Mouse (Mus musculus) CH12.LX (cell line): ENCODE measurements around the gene Samd13. TPM values are rescaled to one million over a fixed set of nuclear protein-coding genes. Genes with fewer than 3 reads are reported as not detected.

ENCODE experiments used
- DNase-seq: peaks from one replicate; pipeline ENCODE4 v3.0.0-alpha.2; 2013; ENCODE audit errors: extremely low read depth
- H3K27ac ChIP-seq: 2 replicates; pipeline ENCODE4 v1.5.1; 2012; ENCODE audit warnings: low read depth, mild to moderate bottlenecking, control low read depth, moderate library complexity; ENCODE audit not compliant: insufficient read depth
- H3K27me3 ChIP-seq: replicated peaks from 2 replicates; pipeline ENCODE3; 2012; ENCODE audit warnings: inconsistent platforms
- H3K36me3 ChIP-seq, 2 experiments: replicated peaks in 1 of 2; 2 replicates each; pipeline versions ENCODE3 to v1.6.1; 2012; ENCODE audit warnings: inconsistent platforms in 1 of 2, low read length in 1 of 2, mild to moderate bottlenecking in 1 of 2, mixed read lengths in 1 of 2, moderate library complexity in 1 of 2; ENCODE audit not compliant: control insufficient read depth in 1 of 2, insufficient read depth in 1 of 2
- H3K4me1 ChIP-seq, 2 experiments: 2 replicates each; pipeline ENCODE4 v1.6.1; 2012; ENCODE audit warnings: inconsistent platforms in 1 of 2, moderate library complexity in 1 of 2; ENCODE audit not compliant: insufficient read depth in 2 of 2, control insufficient read depth in 1 of 2
- H3K4me2 ChIP-seq: 2 replicates; pipeline ENCODE4 v1.6.1; 2012; ENCODE audit warnings: low read depth, mild to moderate bottlenecking, control low read depth; ENCODE audit not compliant: poor library complexity, insufficient read depth, severe bottlenecking
- H3K4me3 ChIP-seq, 3 experiments: fragments of 150-350 bp in 1 of 3; sonication (generic) in 1 of 3; replicated peaks in 1 of 3; 2 replicates each; pipeline versions ENCODE3 to v1.5.1; 2011 to 2012; ENCODE audit warnings: low read depth in 2 of 3, low read length in 2 of 3, mild to moderate bottlenecking in 2 of 3, moderate library complexity in 2 of 3, control low read depth in 1 of 3, improper control_type of control experiment in 1 of 3, inconsistent platforms in 1 of 3, mixed read lengths in 1 of 3; ENCODE audit not compliant: poor library complexity in 1 of 3
- H3K79me2 ChIP-seq: replicated peaks from 2 replicates; pipeline ENCODE4 v1.6.1; 2012; ENCODE audit warnings: mild to moderate bottlenecking, moderate library complexity; ENCODE audit not compliant: control insufficient read depth, poor library complexity, insufficient read depth, severe bottlenecking; ENCODE audit errors: extremely low read depth
- H3K9ac ChIP-seq: 2 replicates; pipeline ENCODE4 v1.6.1; 2012; ENCODE audit warnings: low read depth, mild to moderate bottlenecking, control low read depth, moderate library complexity; ENCODE audit not compliant: insufficient read depth
- H3K9me3 ChIP-seq: replicated peaks from 2 replicates; pipeline ENCODE3; 2012; ENCODE audit warnings: low read length, inconsistent platforms, mixed read lengths
- BHLHE40 ChIP-seq: IDR thresholded peaks from 2 replicates; pipeline ENCODE4 v1.6.1; 2011; ENCODE audit warnings: mild to moderate bottlenecking, low read depth, low read length, improper control_type of control experiment
- CHD1 ChIP-seq: IDR thresholded peaks from 2 replicates; pipeline ENCODE4 v1.6.1; 2012; ENCODE audit warnings: low read depth, low read length, improper control_type of control experiment, inconsistent platforms
- CTCF ChIP-seq, 2 experiments: IDR thresholded peaks in 1 of 2; conservative IDR thresholded peaks in 1 of 2; 2 replicates each; pipeline ENCODE4 v1.5.1; 2011 to 2012; ENCODE audit warnings: low read depth in 2 of 2, low read length in 2 of 2, improper control_type of control experiment in 1 of 2, inconsistent platforms in 1 of 2, mild to moderate bottlenecking in 1 of 2, moderate library complexity in 1 of 2
- ELF1 ChIP-seq: IDR thresholded peaks from 2 replicates; pipeline ENCODE4 v1.6.1; 2014; ENCODE audit warnings: low read depth, mild to moderate bottlenecking, inconsistent platforms, low read length, improper control_type of control experiment
- KAT2A ChIP-seq: IDR thresholded peaks from 2 replicates; pipeline ENCODE4 v1.6.1; 2012; ENCODE audit warnings: low read length, improper control_type of control experiment, inconsistent platforms; ENCODE audit not compliant: insufficient replicate concordance
- MAX ChIP-seq: IDR thresholded peaks from 2 replicates; pipeline ENCODE4 v1.6.1; 2011; ENCODE audit warnings: low read length, improper control_type of control experiment
- NRF1 ChIP-seq: IDR thresholded peaks from 2 replicates; pipeline ENCODE4 v1.6.1; 2014; ENCODE audit warnings: low read depth, mild to moderate bottlenecking, inconsistent platforms, low read length, improper control_type of control experiment, moderate library complexity
- POLR2A ChIP-seq: IDR thresholded peaks from 2 replicates; pipeline ENCODE4 v1.6.1; 2011; ENCODE audit warnings: low read depth, mild to moderate bottlenecking, improper control_type of control experiment, low read length
- POLR2AphosphoS2 ChIP-seq: IDR thresholded peaks from 2 replicates; pipeline ENCODE4 v1.6.1; 2011; ENCODE audit warnings: low read depth, low read length, improper control_type of control experiment
- SIN3A ChIP-seq: IDR thresholded peaks from 2 replicates; pipeline ENCODE4 v1.6.1; 2012; ENCODE audit warnings: low read length, improper control_type of control experiment, inconsistent platforms
- TCF12 ChIP-seq: IDR thresholded peaks from 2 replicates; pipeline ENCODE4 v1.6.1; 2014; ENCODE audit warnings: low read depth, mild to moderate bottlenecking, inconsistent platforms, low read length, improper control_type of control experiment
- USF1 ChIP-seq: IDR thresholded peaks from 2 replicates; pipeline ENCODE4 v1.6.1; 2014; ENCODE audit warnings: low read depth, mild to moderate bottlenecking, inconsistent platforms, low read length, improper control_type of control experiment
- USF2 ChIP-seq: conservative IDR thresholded peaks from 2 replicates; pipeline ENCODE4 v1.6.1; 2011; ENCODE audit warnings: low read depth, low read length, improper control_type of control experiment
- ZC3H11A ChIP-seq: IDR thresholded peaks from 2 replicates; pipeline ENCODE4 v1.6.1; 2012; ENCODE audit warnings: low read depth, mild to moderate bottlenecking, inconsistent platforms, low read length, improper control_type of control experiment
- ZMIZ1 ChIP-seq: IDR thresholded peaks from 2 replicates; pipeline ENCODE4 v1.6.1; 2012; ENCODE audit warnings: low read depth, mild to moderate bottlenecking, inconsistent platforms, low read length, improper control_type of control experiment
- ZNF384 ChIP-seq: IDR thresholded peaks from 2 replicates; pipeline ENCODE4 v1.6.1; 2012; ENCODE audit warnings: low read depth, low read length, improper control_type of control experiment, inconsistent platforms
- dilution Hi-C: fragments of 300-500 bp; cut with MboI; formaldehyde crosslinking; loops from 2 replicates; pipeline ENCODE4 v1.14.3; 2020; ENCODE audit warnings: low sequenced_read_pairs; ENCODE audit not compliant: extremely low pct_unique_long_range_greater_than_20kb, extremely low pct_ligation_motif_present
- in situ Hi-C: fragments of 300-500 bp; cut with MboI; formaldehyde crosslinking; loops from 3 replicates; pipeline ENCODE4 v1.14.3; 2019; ENCODE audit warnings: low sequenced_read_pairs, low pct_ligation_motif_present, low pct_unique_long_range_greater_than_20kb, mixed read lengths
- polyA plus RNA-seq: library from polyadenylated mRNA; unstranded; fragments of >175 nt; gene quantifications from 2 replicates; pipeline ENCODE4 v1.2.1, GENCODE M21; 2012; ENCODE audit warnings: low read depth; ENCODE audit not compliant: insufficient read length
- total RNA-seq, 2 experiments: library from RNA; depleted of rRNA; stranded (reverse); fragments of 300-350 nt in 1 of 2; fragments of >200 nt in 1 of 2; gene quantifications; 2 replicates each; pipeline ENCODE4 v1.2.3; 2012 to 2014

The Samd13 gene
- total and polyA plus RNA-seq, 3 experiments, result not detected

GRCm38 (mm10) chr3:146610322-146610721 lies 75.1 kb downstream of the Samd13 start:
- peaks cover 4 to 22% of the 10 kb centered on the region in 2 experiments for H3K4me1 ChIP-seq
- no peaks in the 10 kb centered on the region for H3K9me3 ChIP-seq
- no peak overlapping the region for H3K27ac ChIP-seq
- H3K4me3 ChIP-seq, result no peak overlapping the region
- in situ Hi-C loops (no loop called here), dilution Hi-C loops (no loop called here)
- no peak overlapping the region for H3K9ac ChIP-seq
- TF ChIP-seq CHD1, result no peak
- no peak for TF ChIP-seq MAX
- no peak for TF ChIP-seq USF2
- TF ChIP-seq ZNF384, result peak; percentile 42; the same call in 1 of the 2 replicates
- TF ChIP-seq ELF1, result peak; percentile 54; the same call in 1 of the 2 replicates
- no peak for TF ChIP-seq NRF1
- TF ChIP-seq KAT2A, result no peak
- no peak for TF ChIP-seq POLR2AphosphoS2
- TF ChIP-seq ZMIZ1, result no peak
- peak overlapping the region; percentile 84 for H3K4me2 ChIP-seq
- H3K36me3 ChIP-seq, result no peaks in the 10 kb centered on the region
- peak; percentile 32 for DNase-seq
- no peaks in the 10 kb centered on the region for H3K79me2 ChIP-seq
- H3K27me3 ChIP-seq, result no peaks in the 10 kb centered on the region

DNA sequence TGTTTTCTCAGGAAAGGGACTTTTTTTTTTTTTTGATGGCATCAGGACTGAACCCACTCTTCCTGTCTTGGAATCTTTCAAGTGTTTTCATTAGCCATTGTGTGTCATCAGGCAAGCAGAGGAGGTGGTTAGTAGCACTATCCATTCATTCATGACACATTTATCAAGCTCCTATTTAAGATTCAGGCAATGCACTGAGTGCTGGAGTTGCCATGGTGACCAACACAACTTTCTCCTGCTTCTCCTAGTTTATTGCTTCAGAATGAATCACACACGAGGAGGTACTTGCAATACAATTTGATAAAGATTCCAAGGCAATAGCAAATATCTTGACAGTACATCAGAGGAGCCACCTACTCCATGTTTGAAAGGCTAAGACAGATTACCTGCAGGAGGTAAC lies 78.0 kb downstream of the Samd13 start:
- DNase-seq, result no peak
- Histone ChIP-seq H3K27me3 (no peaks in the 10 kb centered on the region), H3K4me2 (no peak overlapping the region)

DNA sequence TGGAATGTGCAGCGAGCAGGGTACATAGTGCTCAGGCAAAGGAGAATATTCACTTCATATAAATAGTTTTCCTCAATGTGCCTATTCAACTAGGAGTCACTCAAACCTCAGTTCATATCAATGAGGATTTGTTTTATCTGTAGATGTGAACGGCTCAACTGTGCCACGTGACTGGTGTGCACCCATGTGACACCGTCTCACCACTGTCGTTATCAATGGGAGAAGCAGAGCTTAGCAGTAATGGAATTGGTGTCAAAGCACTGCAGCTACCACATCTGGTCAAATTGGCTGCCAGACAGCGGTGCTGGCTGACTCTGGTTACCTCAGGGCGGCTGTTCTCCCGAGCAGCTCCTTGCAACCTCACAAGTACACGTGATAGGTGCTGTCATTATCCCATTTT lies 80.7 kb downstream of the Samd13 start:
- Histone ChIP-seq H3K79me2 (no peaks in the 10 kb centered on the region), H3K4me1 (no peaks in the 10 kb centered on the region), H3K27me3 (no peaks in the 10 kb centered on the region), H3K4me3 (no peak overlapping the region), H3K9ac (no peak overlapping the region), H3K9me3 (no peaks in the 10 kb centered on the region), H3K4me2 (no peak overlapping the region), H3K27ac (no peak overlapping the region), H3K36me3 (no peaks in the 10 kb centered on the region)
- no peak for DNase-seq
- dilution Hi-C loops, result no loop called here
- in situ Hi-C loops, result no loop called here
- peak; percentile 17; the same call in 1 of the 2 replicates for TF ChIP-seq USF1
- TF ChIP-seq SIN3A, result no peak
- no peak for TF ChIP-seq BHLHE40
- peak; percentile 26; the same call in 1 of the 2 replicates for TF ChIP-seq USF2
- no peak for TF ChIP-seq POLR2A

More for the DNA sequence above, 78.0 kb downstream of the Samd13 start:
- TF ChIP-seq TCF12 (no peak), CTCF (conservative IDR thresholded peaks at IDR 0.05 in 1 of 2, IDR thresholded peaks at IDR 0.05 in 1 of 2; ENCODE audit: low read depth in 2 of 2, low read length in 2 of 2) (no peak), ZC3H11A (no peak)
- TF ChIP-seq, all 38 proteins: peak for 0
- in situ Hi-C loops (no loop called here), dilution Hi-C loops (no loop called here)
- H3K27ac ChIP-seq, result no peak overlapping the region
- no peaks in the 10 kb centered on the region for H3K36me3 ChIP-seq
- H3K79me2 ChIP-seq, result no peaks in the 10 kb centered on the region
- no peak overlapping the region for H3K4me3 ChIP-seq
- H3K4me1 ChIP-seq, result peaks cover 4 to 22% of the 10 kb centered on the region in 2 experiments
- H3K9ac ChIP-seq, result no peak overlapping the region
- H3K9me3 ChIP-seq, result no peaks in the 10 kb centered on the region
